Mouse (Mus musculus) CH12.LX (cell line): ENCODE measurements at regions not wholly inside any gene's neighbourhood (a gene's known extent, or its start where the extent isn't known, plus 50 kb on each side); places are given as distances from the start of the nearest gene placed in this dataset.

Experiments
- DNase-seq: peaks from one replicate; pipeline ENCODE4 v3.0.0-alpha.2; 2013; ENCODE audit errors: extremely low read depth
- H3K27ac ChIP-seq: 2 replicates; pipeline ENCODE4 v1.5.1; 2012; ENCODE audit warnings: low read depth, mild to moderate bottlenecking, control low read depth, moderate library complexity; ENCODE audit not compliant: insufficient read depth
- H3K27me3 ChIP-seq: replicated peaks from 2 replicates; pipeline ENCODE3; 2012; ENCODE audit warnings: inconsistent platforms
- H3K36me3 ChIP-seq, 2 experiments: replicated peaks in 1 of 2; 2 replicates each; pipeline versions ENCODE3 to v1.6.1; 2012; ENCODE audit warnings: inconsistent platforms in 1 of 2, low read length in 1 of 2, mild to moderate bottlenecking in 1 of 2, mixed read lengths in 1 of 2, moderate library complexity in 1 of 2; ENCODE audit not compliant: control insufficient read depth in 1 of 2, insufficient read depth in 1 of 2
- H3K4me1 ChIP-seq, 2 experiments: 2 replicates each; pipeline ENCODE4 v1.6.1; 2012; ENCODE audit warnings: inconsistent platforms in 1 of 2, moderate library complexity in 1 of 2; ENCODE audit not compliant: insufficient read depth in 2 of 2, control insufficient read depth in 1 of 2
- H3K4me2 ChIP-seq: 2 replicates; pipeline ENCODE4 v1.6.1; 2012; ENCODE audit warnings: low read depth, mild to moderate bottlenecking, control low read depth; ENCODE audit not compliant: poor library complexity, insufficient read depth, severe bottlenecking
- H3K4me3 ChIP-seq, 3 experiments: fragments of 150-350 bp in 1 of 3; sonication (generic) in 1 of 3; replicated peaks in 1 of 3; 2 replicates each; pipeline versions ENCODE3 to v1.5.1; 2011 to 2012; ENCODE audit warnings: low read depth in 2 of 3, low read length in 2 of 3, mild to moderate bottlenecking in 2 of 3, moderate library complexity in 2 of 3, control low read depth in 1 of 3, improper control_type of control experiment in 1 of 3, inconsistent platforms in 1 of 3, mixed read lengths in 1 of 3; ENCODE audit not compliant: poor library complexity in 1 of 3
- H3K79me2 ChIP-seq: replicated peaks from 2 replicates; pipeline ENCODE4 v1.6.1; 2012; ENCODE audit warnings: mild to moderate bottlenecking, moderate library complexity; ENCODE audit not compliant: control insufficient read depth, poor library complexity, insufficient read depth, severe bottlenecking; ENCODE audit errors: extremely low read depth
- H3K9ac ChIP-seq: 2 replicates; pipeline ENCODE4 v1.6.1; 2012; ENCODE audit warnings: low read depth, mild to moderate bottlenecking, control low read depth, moderate library complexity; ENCODE audit not compliant: insufficient read depth
- H3K9me3 ChIP-seq: replicated peaks from 2 replicates; pipeline ENCODE3; 2012; ENCODE audit warnings: low read length, inconsistent platforms, mixed read lengths
- BHLHE40 ChIP-seq: IDR thresholded peaks from 2 replicates; pipeline ENCODE4 v1.6.1; 2011; ENCODE audit warnings: mild to moderate bottlenecking, low read depth, low read length, improper control_type of control experiment
- CHD1 ChIP-seq: IDR thresholded peaks from 2 replicates; pipeline ENCODE4 v1.6.1; 2012; ENCODE audit warnings: low read depth, low read length, improper control_type of control experiment, inconsistent platforms
- CTCF ChIP-seq, 2 experiments: IDR thresholded peaks in 1 of 2; conservative IDR thresholded peaks in 1 of 2; 2 replicates each; pipeline ENCODE4 v1.5.1; 2011 to 2012; ENCODE audit warnings: low read depth in 2 of 2, low read length in 2 of 2, improper control_type of control experiment in 1 of 2, inconsistent platforms in 1 of 2, mild to moderate bottlenecking in 1 of 2, moderate library complexity in 1 of 2
- E2F4 ChIP-seq: IDR thresholded peaks from 2 replicates; pipeline ENCODE4 v1.6.1; 2011; ENCODE audit warnings: low read depth, low read length, improper control_type of control experiment; ENCODE audit not compliant: insufficient replicate concordance
- GABPA ChIP-seq: IDR thresholded peaks from 2 replicates; pipeline ENCODE4 v1.6.1; 2012; ENCODE audit warnings: low read depth, low read length, improper control_type of control experiment, inconsistent platforms; ENCODE audit not compliant: insufficient replicate concordance
- HCFC1 ChIP-seq: IDR thresholded peaks from 2 replicates; pipeline ENCODE4 v1.6.1; 2012; ENCODE audit warnings: low read depth, mild to moderate bottlenecking, inconsistent platforms, low read length, improper control_type of control experiment
- IRF4 ChIP-seq: IDR thresholded peaks from 2 replicates; pipeline ENCODE4 v1.6.1; 2014; ENCODE audit warnings: low read depth, mild to moderate bottlenecking, inconsistent platforms, low read length, improper control_type of control experiment
- JUN ChIP-seq: IDR thresholded peaks from 2 replicates; pipeline ENCODE4 v1.6.1; 2011; ENCODE audit warnings: low read depth, mild to moderate bottlenecking, low read length, improper control_type of control experiment, moderate library complexity; ENCODE audit not compliant: insufficient read depth
- MAFK ChIP-seq: IDR thresholded peaks from 2 replicates; pipeline ENCODE4 v1.6.1; 2011; ENCODE audit warnings: low read length, improper control_type of control experiment; ENCODE audit not compliant: insufficient replicate concordance
- MAX ChIP-seq: IDR thresholded peaks from 2 replicates; pipeline ENCODE4 v1.6.1; 2011; ENCODE audit warnings: low read length, improper control_type of control experiment
- MAZ ChIP-seq: IDR thresholded peaks from 2 replicates; pipeline ENCODE4 v1.6.1; 2012; ENCODE audit warnings: low read depth, mild to moderate bottlenecking, inconsistent platforms, low read length, improper control_type of control experiment, moderate library complexity
- MEF2A ChIP-seq: IDR thresholded peaks from 2 replicates; pipeline ENCODE4 v1.6.1; 2014; ENCODE audit warnings: low read depth, mild to moderate bottlenecking, inconsistent platforms, low read length, improper control_type of control experiment, borderline replicate concordance
- NRF1 ChIP-seq: IDR thresholded peaks from 2 replicates; pipeline ENCODE4 v1.6.1; 2014; ENCODE audit warnings: low read depth, mild to moderate bottlenecking, inconsistent platforms, low read length, improper control_type of control experiment, moderate library complexity
- POLR2A ChIP-seq: IDR thresholded peaks from 2 replicates; pipeline ENCODE4 v1.6.1; 2011; ENCODE audit warnings: low read depth, mild to moderate bottlenecking, improper control_type of control experiment, low read length
- TBP ChIP-seq: conservative IDR thresholded peaks from 2 replicates; pipeline ENCODE4 v1.6.1; 2011; ENCODE audit warnings: low read depth, low read length, improper control_type of control experiment
- UBTF ChIP-seq: IDR thresholded peaks from 2 replicates; pipeline ENCODE4 v1.6.1; 2012; ENCODE audit warnings: low read depth, mild to moderate bottlenecking, inconsistent platforms, low read length, improper control_type of control experiment, moderate library complexity
- USF1 ChIP-seq: IDR thresholded peaks from 2 replicates; pipeline ENCODE4 v1.6.1; 2014; ENCODE audit warnings: low read depth, mild to moderate bottlenecking, inconsistent platforms, low read length, improper control_type of control experiment
- USF2 ChIP-seq: conservative IDR thresholded peaks from 2 replicates; pipeline ENCODE4 v1.6.1; 2011; ENCODE audit warnings: low read depth, low read length, improper control_type of control experiment
- ZKSCAN1 ChIP-seq: IDR thresholded peaks from 2 replicates; pipeline ENCODE4 v1.6.1; 2012; ENCODE audit warnings: low read depth, inconsistent platforms, low read length, improper control_type of control experiment, borderline replicate concordance
- ZMIZ1 ChIP-seq: IDR thresholded peaks from 2 replicates; pipeline ENCODE4 v1.6.1; 2012; ENCODE audit warnings: low read depth, mild to moderate bottlenecking, inconsistent platforms, low read length, improper control_type of control experiment
- dilution Hi-C: fragments of 300-500 bp; cut with MboI; formaldehyde crosslinking; loops from 2 replicates; pipeline ENCODE4 v1.14.3; 2020; ENCODE audit warnings: low sequenced_read_pairs; ENCODE audit not compliant: extremely low pct_unique_long_range_greater_than_20kb, extremely low pct_ligation_motif_present
- in situ Hi-C: fragments of 300-500 bp; cut with MboI; formaldehyde crosslinking; loops from 3 replicates; pipeline ENCODE4 v1.14.3; 2019; ENCODE audit warnings: low sequenced_read_pairs, low pct_ligation_motif_present, low pct_unique_long_range_greater_than_20kb, mixed read lengths

GRCm38 (mm10) chr5:25627086-25627485 lies 78.5 kb downstream of the Xrcc2 start:
- Histone ChIP-seq H3K79me2 (no peaks in the 10 kb centered on the region), H3K36me3 (no peaks in the 10 kb centered on the region), H3K9ac (no peak overlapping the region), H3K4me2 (no peak overlapping the region), H3K9me3 (peaks cover 2% of the 10 kb centered on the region), H3K27me3 (no peaks in the 10 kb centered on the region), H3K4me3 (no peak overlapping the region), H3K4me1 (no peaks in the 10 kb centered on the region), H3K27ac (no peak overlapping the region)
- dilution Hi-C loops: no loop called here
- no peak for DNase-seq
- TF ChIP-seq IRF4 (no peak), POLR2A (no peak), MAZ (no peak), NRF1 (no peak), MEF2A (no peak), CHD1 (no peak), ZKSCAN1 (no peak), GABPA (no peak), HCFC1 (no peak), BHLHE40 (no peak), ZMIZ1 (no peak), USF2 (no peak)
- in situ Hi-C loops: no loop called here

GRCm38 (mm10) chr5:25624029-25624428 lies 81.6 kb downstream of the Xrcc2 start:
- no peaks in the 10 kb centered on the region for H3K79me2 ChIP-seq
- no peak overlapping the region for H3K9ac ChIP-seq
- H3K9me3 ChIP-seq: no peaks in the 10 kb centered on the region
- no peak for DNase-seq
- in situ Hi-C loops (no loop called here), dilution Hi-C loops (no loop called here)
- H3K36me3 ChIP-seq: no peaks in the 10 kb centered on the region
- TF ChIP-seq MAFK (no peak), CTCF (conservative IDR thresholded peaks at IDR 0.05 in 1 of 2, IDR thresholded peaks at IDR 0.05 in 1 of 2; ENCODE audit: low read depth in 2 of 2, low read length in 2 of 2) (no peak), UBTF (no peak), TBP (no peak), ZKSCAN1 (no peak), USF2 (no peak), MAZ (no peak), MAX (no peak), NRF1 (no peak), GABPA (no peak), JUN (no peak), E2F4 (no peak), USF1 (no peak)
- no peak overlapping the region for H3K4me2 ChIP-seq
- H3K27ac ChIP-seq: no peak overlapping the region
- no peaks in the 10 kb centered on the region for H3K27me3 ChIP-seq
- no peak overlapping the region for H3K4me3 ChIP-seq
- no peaks in the 10 kb centered on the region for H3K4me1 ChIP-seq
